Mouse (Mus musculus) liver, postnatal 0 days (tissue): ENCODE data around the gene Fermt3. TPM values are rescaled to one million over a fixed set of nuclear protein-coding genes. Genes with fewer than 3 reads are reported as not detected.

ENCODE experiments used
- ATAC-seq: fragments of 200-750 bp; cut with Nextera tagmentation; 2 replicates; pipeline ENCODE4 v1.8.0; 2017; ENCODE audit warnings: mild to moderate bottlenecking, moderate library complexity
- DNase-seq: peaks from one replicate; pipeline ENCODE4 v3.0.0-alpha.2; 2016
- H3K27ac ChIP-seq: fragments of 300-500 bp; sonication (generic); 2 replicates; pipeline ENCODE4 v1.5.1; 2014; ENCODE audit warnings: antibody characterized with exemption, moderate library complexity, mild to moderate bottlenecking, low read depth
- H3K27me3 ChIP-seq: fragments of 300-500 bp; sonication (generic); 2 replicates; pipeline ENCODE4 v1.6.1; 2014; ENCODE audit warnings: low read length, control low read depth, mixed read lengths; ENCODE audit not compliant: insufficient read depth
- H3K36me3 ChIP-seq: fragments of 300-500 bp; sonication (generic); replicated peaks from 2 replicates; pipeline ENCODE4 v1.6.1; 2014; ENCODE audit warnings: mild to moderate bottlenecking, control low read depth, low read length, moderate library complexity, mixed read lengths; ENCODE audit not compliant: insufficient read depth
- H3K4me1 ChIP-seq: fragments of 300-500 bp; sonication (generic); 2 replicates; pipeline ENCODE4 v1.6.1; 2014; ENCODE audit warnings: antibody characterized with exemption, mild to moderate bottlenecking, control low read depth; ENCODE audit not compliant: insufficient read depth
- H3K4me2 ChIP-seq: fragments of 300-500 bp; sonication (generic); 2 replicates; pipeline ENCODE4 v1.6.1; 2014; ENCODE audit warnings: low read depth, mild to moderate bottlenecking, low read length, moderate library complexity, mixed read lengths
- H3K4me3 ChIP-seq: fragments of 300-500 bp; sonication (generic); 2 replicates; pipeline ENCODE4 v1.5.1; 2014; ENCODE audit warnings: low read depth, low read length
- H3K9ac ChIP-seq: fragments of 300-500 bp; sonication (generic); replicated peaks from 2 replicates; pipeline ENCODE4 v1.6.1; 2014; ENCODE audit warnings: mild to moderate bottlenecking, moderate library complexity
- H3K9me3 ChIP-seq: fragments of 300-500 bp; sonication (generic); 2 replicates; pipeline ENCODE4 v1.6.1; 2016; ENCODE audit warnings: mild to moderate bottlenecking, control low read depth, low read length, mixed read lengths
- CTCF ChIP-seq: sonication (generic); IDR thresholded peaks from 2 replicates; pipeline ENCODE4 v1.5.1; 2016; ENCODE audit warnings: antibody characterized with exemption, low read depth
- EP300 ChIP-seq: IDR thresholded peaks from 2 replicates; pipeline ENCODE4 v1.6.1; 2016; ENCODE audit warnings: antibody characterized with exemption, low read depth, mild to moderate bottlenecking
- WGBS: fragments of 180-500 bp; shearing (Covaris S2); extraction: QIAGEN DNeasy Blood & Tissue Kit; methylation state at CpG from one replicate; pipeline ENCODE4 v1.1.7; 2014; ENCODE audit not compliant: insufficient replicate concordance; 5-methylcytosine and 5-hydroxymethylcytosine counted together
- polyA plus RNA-seq: library from polyadenylated mRNA; unstranded; fragments of >200 nt; fragmentation: Nextera tagmentation; extraction: Ambion mirVana; gene quantifications from 2 replicates; pipeline ENCODE4 v1.2.1, GENCODE M21; 2015

Gene Fermt3
- polyA plus RNA-seq, 1 experiment from 2014 or later, result 70.2 TPM

DNA sequence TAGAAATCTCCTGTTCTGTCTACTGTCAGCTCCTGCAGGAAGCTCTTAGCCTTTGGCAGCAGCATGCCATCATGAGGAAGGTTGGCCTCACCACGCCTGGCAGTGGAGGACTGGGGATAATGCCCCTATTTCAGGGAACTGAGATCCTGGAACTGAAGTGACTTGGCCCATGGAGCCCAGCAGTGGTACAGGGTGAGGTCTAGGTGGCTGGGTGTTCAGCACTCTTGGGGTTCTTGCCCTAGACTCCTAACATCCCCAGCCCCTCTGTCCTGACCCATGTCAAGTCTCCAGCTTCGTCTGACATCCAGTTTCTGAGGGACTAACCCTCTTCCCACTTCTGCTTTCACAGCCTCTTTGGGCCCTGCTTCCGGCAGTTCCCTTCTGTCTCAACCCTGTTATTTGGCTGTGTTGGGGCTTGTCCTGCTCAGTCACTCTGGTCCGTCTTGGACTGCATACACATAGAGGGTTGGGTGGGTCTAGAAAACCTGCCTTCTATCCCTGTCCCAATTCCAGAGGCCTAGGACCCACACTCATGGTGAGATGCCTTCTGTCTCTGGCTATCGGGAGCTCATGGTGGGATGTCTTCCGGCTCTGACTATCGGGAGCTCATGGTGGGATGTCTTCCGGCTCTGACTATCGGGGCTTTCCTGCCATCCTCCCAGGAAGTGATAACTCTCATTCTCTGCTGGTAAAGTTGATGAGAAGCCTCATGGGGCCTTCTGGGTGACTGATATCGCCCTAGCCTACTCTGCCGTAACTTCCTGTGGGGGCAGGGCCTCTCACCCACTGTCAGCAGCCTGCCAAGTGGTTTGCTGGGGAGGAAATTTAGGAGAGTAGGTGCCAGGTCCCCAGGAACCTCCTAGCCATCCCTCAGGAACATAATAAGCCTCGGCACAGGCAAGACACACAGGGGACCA is 1.5 kb downstream of the Fermt3 start:
- peak; percentile 85 for ATAC-seq
- H3K27ac ChIP-seq, result peak overlapping the region; percentile 97
- DNase-seq, result peak; percentile 81
- peak overlapping the region; percentile 73 for H3K9ac ChIP-seq
- H3K9me3 ChIP-seq, result no peaks in the 10 kb centered on the region
- 22% methylated on average over 12 of the region's 12 CpGs for WGBS
- no peaks in the 10 kb centered on the region for H3K27me3 ChIP-seq
- peaks cover 18% of the 10 kb centered on the region for H3K4me1 ChIP-seq
- H3K4me2 ChIP-seq, result peak overlapping the region; percentile 80
- TF ChIP-seq CTCF (no peak), EP300 (peak; percentile 89)
- peaks cover 54% of the 10 kb centered on the region for H3K36me3 ChIP-seq
- peak overlapping the region; percentile 54 for H3K4me3 ChIP-seq

GRCm38 (mm10) chr19:7014481-7015135 is 4.7 kb downstream of the Fermt3 start:
- H3K4me2 ChIP-seq, result no peak overlapping the region
- peaks cover 12% of the 10 kb centered on the region for H3K4me1 ChIP-seq
- peaks cover 33% of the 10 kb centered on the region for H3K36me3 ChIP-seq
- no peaks in the 10 kb centered on the region for H3K27me3 ChIP-seq
- H3K4me3 ChIP-seq, result no peak overlapping the region
- no peak for DNase-seq
- H3K9ac ChIP-seq, result no peak overlapping the region
- no peak overlapping the region for H3K27ac ChIP-seq
- WGBS, result 90% methylated on average over 20 of the region's 20 CpGs
- ATAC-seq, result no peak
- TF ChIP-seq CTCF (no peak), EP300 (no peak)
- no peaks in the 10 kb centered on the region for H3K9me3 ChIP-seq

- H3K4me3 ChIP-seq, result no peak overlapping the region
- H3K36me3 ChIP-seq, result peaks cover 33% of the 10 kb centered on the region
- 92% methylated on average over 8 of the region's 9 CpGs for WGBS
- no peak for DNase-seq
- no peaks in the 10 kb centered on the region for H3K27me3 ChIP-seq
- H3K4me1 ChIP-seq, result peaks cover 6% of the 10 kb centered on the region
- H3K9me3 ChIP-seq, result no peaks in the 10 kb centered on the region
- no peak for TF ChIP-seq EP300
- no peak for TF ChIP-seq CTCF
- H3K9ac ChIP-seq, result no peak overlapping the region
- ATAC-seq, result no peak
- H3K27ac ChIP-seq, result no peak overlapping the region
- H3K4me2 ChIP-seq, result no peak overlapping the region
These were observed 5.3 kb downstream of the Fermt3 start for GRCm38 (mm10) chr19:7013984-7014383.

DNA sequence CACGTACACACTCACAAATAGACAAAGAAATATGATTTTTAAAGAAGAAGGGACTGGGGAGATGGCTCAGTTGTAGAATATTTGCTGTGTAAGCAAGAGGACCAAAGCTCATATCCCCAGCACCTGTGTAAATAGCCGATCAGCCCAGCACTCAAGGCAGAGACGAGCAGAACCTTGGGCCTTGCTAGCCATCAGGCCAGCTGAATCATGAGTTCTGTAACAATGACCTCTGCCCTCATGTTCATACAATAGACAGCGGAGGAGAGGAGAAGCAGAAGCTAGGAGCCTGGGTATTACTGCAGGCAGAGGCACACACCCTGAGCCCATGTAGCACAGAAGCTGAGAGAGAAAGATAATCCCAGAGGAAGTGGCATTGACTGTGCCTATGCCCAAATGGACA is 6.8 kb downstream of the Fermt3 start:
- peaks cover 36% of the 10 kb centered on the region for H3K36me3 ChIP-seq
- no peak overlapping the region for H3K4me3 ChIP-seq
- DNase-seq, result no peak
- H3K4me2 ChIP-seq, result no peak overlapping the region
- WGBS, result 61% methylated on average over 4 of the region's 4 CpGs
- peaks cover 4% of the 10 kb centered on the region for H3K4me1 ChIP-seq
- no peaks in the 10 kb centered on the region for H3K9me3 ChIP-seq
- no peak; the same call in 1 of the 2 replicates for ATAC-seq
- TF ChIP-seq CTCF, result no peak
- TF ChIP-seq EP300, result no peak
- H3K27me3 ChIP-seq, result no peaks in the 10 kb centered on the region
- H3K9ac ChIP-seq, result no peak overlapping the region
- no peak overlapping the region for H3K27ac ChIP-seq

GRCm38 (mm10) chr19:7006892-7007593 is 12.2 kb downstream of the Fermt3 start:
- Histone ChIP-seq H3K9me3 (no peaks in the 10 kb centered on the region), H3K9ac (no peak overlapping the region), H3K4me1 (no peaks in the 10 kb centered on the region), H3K4me3 (no peak overlapping the region), H3K4me2 (no peak overlapping the region), H3K36me3 (peaks cover 23% of the 10 kb centered on the region), H3K27ac (no peak overlapping the region), H3K27me3 (no peaks in the 10 kb centered on the region)
- 81% methylated on average over 9 of the region's 9 CpGs for WGBS
- ATAC-seq (no peak), DNase-seq (no peak)
- no peak for TF ChIP-seq CTCF
- no peak for TF ChIP-seq EP300
